Mouse (Mus musculus) liver, embryonic 14.5 days (tissue): ENCODE data around the gene 1700012B09Rik.

Experiments used
- CTCF ChIP-seq: IDR thresholded peaks from 2 replicates; pipeline ENCODE4 v1.5.1; 2016; ENCODE audit warnings: antibody characterized with exemption, low read depth, control low read depth
- EP300 ChIP-seq: IDR thresholded peaks from 2 replicates; pipeline ENCODE4 v1.6.1; 2016; ENCODE audit warnings: antibody characterized with exemption, low read depth

GRCm38 (mm10) chr9:14778341-14778740 lies 7.5 kb upstream of the 1700012B09Rik start:
- TF ChIP-seq CTCF (no peak), EP300 (no peak)
